11 mouse cellular contexts compared by ENCODE assay signal in the genomic region with DNA sequence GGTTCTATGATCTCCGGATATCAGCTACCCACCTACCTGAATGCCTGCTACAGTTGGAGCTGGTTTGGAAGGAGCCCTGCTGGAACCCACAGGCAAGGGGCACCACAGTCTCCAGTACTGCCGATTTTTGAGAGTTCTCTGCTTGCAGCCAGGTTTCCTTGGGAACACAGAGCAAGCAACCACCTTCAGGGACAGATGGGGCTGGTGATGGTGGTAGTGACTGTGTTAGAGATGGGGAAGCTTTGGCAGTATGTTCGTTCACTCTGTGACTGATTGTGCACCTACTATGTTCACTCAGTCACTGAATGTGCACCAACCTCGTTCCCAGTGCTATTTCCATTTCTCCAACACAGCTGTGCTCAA.
DNase-seq lines count a peak whose midpoint lies in the region; ATAC-seq and TF ChIP-seq lines count a peak whose summit lies in the region.
"Had no signal": no experiment of that assay in that cellular context is flagged by ENCODE, and none has a peak within 500 bp of the region (broad histone marks: within the 10 kb centered on the region; RNA-seq: fewer than 3 reads in every experiment).

No protein-coding gene starts in this region.

- peak overlapping the region; percentile 93 for H3K27ac ChIP-seq in forebrain, embryonic 12.5 days
- peak overlapping the region; percentile 89 for H3K27ac ChIP-seq in layer of hippocampus, adult 2 months
- H3K27ac ChIP-seq in midbrain, embryonic 16.5 days (ENCODE audit: low read length) = peak overlapping the region; percentile 89
- no peak overlapping the region for H3K27ac ChIP-seq in heart, embryonic 10.5 days

- no peaks in the 10 kb centered on the region for H3K27me3 ChIP-seq in forebrain, embryonic 12.5 days
- H3K27me3 ChIP-seq in midbrain, embryonic 16.5 days (ENCODE audit: control insufficient read depth, insufficient read depth, low read depth, low read length) = no peaks in the 10 kb centered on the region
- H3K27me3 ChIP-seq in heart, embryonic 10.5 days (ENCODE audit: insufficient read depth, poor library complexity, severe bottlenecking) = peaks cover 76% of the 10 kb centered on the region

- ATAC-seq in forebrain, embryonic 12.5 days (ENCODE audit: low FRiP score) = no peak
- ATAC-seq in midbrain, embryonic 16.5 days = no peak
- ATAC-seq: liver, postnatal 0 days had no signal

- DNase-seq in frontal cortex, postnatal 10 days (ENCODE audit: low spot score in 2 of 2) = peak; percentile 32 to 38
- no peak for DNase-seq in frontal cortex, postnatal 25 days (ENCODE audit: low spot score in 2 of 2)
- DNase-seq in layer of hippocampus, adult 2 months (ENCODE audit: low spot score in 2 of 2) = peak; percentile 55 to 85
- DNase-seq in heart, embryonic 10.5 days (ENCODE audit: low spot score) = no peak
- DNase-seq in testis, postnatal 14 days (ENCODE audit: low spot score) = no peak
- no peak for DNase-seq in testis, postnatal 10 days (ENCODE audit: low spot score)
- DNase-seq: gastrocnemius, postnatal 25 days; kidney, adult 8-10 months; liver, postnatal 0 days had no signal

- no peak for TF ChIP-seq CTCF in layer of hippocampus, adult 2 months (conservative IDR thresholded peaks at IDR 0.05)

- no peak overlapping the region; the same call in 1 of the 2 replicates for H3K4me2 ChIP-seq in forebrain, embryonic 12.5 days
- H3K4me2 ChIP-seq in midbrain, embryonic 16.5 days (ENCODE audit: low read length) = no peak overlapping the region

- H3K9me3 ChIP-seq in forebrain, embryonic 12.5 days = no peaks in the 10 kb centered on the region
- no peaks in the 10 kb centered on the region for H3K9me3 ChIP-seq in midbrain, embryonic 16.5 days (replicated peaks; ENCODE audit: control insufficient read depth, low read length, poor library complexity, severe bottlenecking)
- H3K9me3 ChIP-seq in heart, embryonic 10.5 days = no peaks in the 10 kb centered on the region

- 80% methylated on average over 4 of the region's 4 CpGs for whole genome bisulfite sequencing in forebrain, embryonic 12.5 days
- 67% methylated on average over 4 of the region's 4 CpGs for WGBS in midbrain, embryonic 16.5 days
- 73% methylated on average over 4 of the region's 4 CpGs for WGBS in heart, embryonic 10.5 days

- H3K4me3 ChIP-seq in forebrain, embryonic 12.5 days (replicated peaks) = no peak overlapping the region
- H3K4me3 ChIP-seq in layer of hippocampus, adult 2 months = no peak overlapping the region
- no peak overlapping the region for H3K4me3 ChIP-seq in midbrain, embryonic 16.5 days (ENCODE audit: low read depth, low read length)
- H3K4me3 ChIP-seq in heart, embryonic 10.5 days = no peak overlapping the region

- no peak overlapping the region for H3K9ac ChIP-seq in forebrain, embryonic 12.5 days
- H3K9ac ChIP-seq in midbrain, embryonic 16.5 days (ENCODE audit: low read depth, low read length) = no peak overlapping the region
- H3K9ac ChIP-seq: liver, postnatal 0 days had no signal

- peaks cover 48% of the 10 kb centered on the region for H3K4me1 ChIP-seq in forebrain, embryonic 12.5 days
- peaks cover 36% of the 10 kb centered on the region for H3K4me1 ChIP-seq in midbrain, embryonic 16.5 days (ENCODE audit: control insufficient read depth, insufficient read depth, low read length)
- peaks cover 10% of the 10 kb centered on the region for H3K4me1 ChIP-seq in heart, embryonic 10.5 days

- no peaks in the 10 kb centered on the region for H3K36me3 ChIP-seq in forebrain, embryonic 12.5 days (replicated peaks)
- no peaks in the 10 kb centered on the region for H3K36me3 ChIP-seq in midbrain, embryonic 16.5 days (ENCODE audit: control insufficient read depth, insufficient read depth, low read length)
- H3K36me3 ChIP-seq in heart, embryonic 10.5 days = no peaks in the 10 kb centered on the region

Comparison
In these comparisons a context has a peak if more than half of its experiments do, and no peak if none do; other contexts are left out.
1. DNase-seq: peak in frontal cortex, postnatal 10 days (2 of 2) and layer of hippocampus, adult 2 months (2 of 2); none in frontal cortex, postnatal 25 days (0 of 2), heart, embryonic 10.5 days (single experiment), testis, postnatal 14 days (single experiment) and testis, postnatal 10 days (single experiment).